Mouse (Mus musculus): ENCODE data around the gene Hnrnpf. TPM values are rescaled to one million over a fixed set of nuclear protein-coding genes. Genes with fewer than 3 reads are reported as not detected.

Hnrnpf gene
- polyA plus RNA-seq, 1 experiment from 2014 or later = 545 TPM

DNA sequence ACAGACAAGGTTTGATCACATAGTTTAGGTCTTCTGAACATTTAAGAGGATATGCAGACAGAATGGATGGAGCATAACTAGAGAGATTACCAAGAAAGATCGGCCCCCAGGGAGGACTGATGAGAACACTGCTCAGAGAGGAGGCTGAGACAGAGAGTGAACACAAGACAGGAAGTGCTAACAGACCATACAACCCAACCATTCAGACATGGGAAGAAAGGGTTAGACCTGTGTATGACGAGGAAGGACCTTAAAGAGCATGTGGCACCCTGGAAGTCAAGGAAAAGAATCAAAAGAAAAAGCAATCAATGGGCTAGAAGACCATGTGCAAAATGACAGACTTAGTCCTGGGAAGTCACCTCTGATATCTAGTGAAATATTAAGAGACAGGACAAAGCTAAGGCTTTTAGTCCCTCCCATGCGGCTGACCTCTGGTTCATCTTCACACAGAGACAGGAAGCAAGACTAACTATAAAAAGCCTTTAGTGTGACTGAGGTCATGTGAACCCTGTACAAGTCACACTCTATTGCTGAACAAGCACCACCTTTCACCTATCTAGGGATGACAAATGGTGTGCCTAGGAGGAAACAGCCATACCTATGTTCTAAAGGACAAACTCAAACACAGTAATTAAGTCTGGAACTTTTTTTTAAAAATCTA is 25.4 kb upstream of the Hnrnpf start:
- 78% methylated on average over 3 of the region's 3 CpGs for WGBS
- 0 out of 2 replicates have a peak, but pooled peaks cover 2% of the 10 kb centered on the region for H3K4me1 ChIP-seq (replicated peaks)
- H3K27me3 ChIP-seq (replicated peaks) = no peaks in the 10 kb centered on the region
- H3K36me3 ChIP-seq = no peaks in the 10 kb centered on the region
- ATAC-seq (ENCODE audit: insufficient number of reproducible peaks, low FRiP score) = no peak
- H3K4me3 ChIP-seq = no peak overlapping the region
- no peak overlapping the region for H3K4me2 ChIP-seq
- no peaks in the 10 kb centered on the region for H3K9me3 ChIP-seq (replicated peaks)
- H3K9ac ChIP-seq = no peak overlapping the region
- H3K27ac ChIP-seq (ENCODE audit: poor library complexity, severe bottlenecking) = no peak overlapping the region

DNA sequence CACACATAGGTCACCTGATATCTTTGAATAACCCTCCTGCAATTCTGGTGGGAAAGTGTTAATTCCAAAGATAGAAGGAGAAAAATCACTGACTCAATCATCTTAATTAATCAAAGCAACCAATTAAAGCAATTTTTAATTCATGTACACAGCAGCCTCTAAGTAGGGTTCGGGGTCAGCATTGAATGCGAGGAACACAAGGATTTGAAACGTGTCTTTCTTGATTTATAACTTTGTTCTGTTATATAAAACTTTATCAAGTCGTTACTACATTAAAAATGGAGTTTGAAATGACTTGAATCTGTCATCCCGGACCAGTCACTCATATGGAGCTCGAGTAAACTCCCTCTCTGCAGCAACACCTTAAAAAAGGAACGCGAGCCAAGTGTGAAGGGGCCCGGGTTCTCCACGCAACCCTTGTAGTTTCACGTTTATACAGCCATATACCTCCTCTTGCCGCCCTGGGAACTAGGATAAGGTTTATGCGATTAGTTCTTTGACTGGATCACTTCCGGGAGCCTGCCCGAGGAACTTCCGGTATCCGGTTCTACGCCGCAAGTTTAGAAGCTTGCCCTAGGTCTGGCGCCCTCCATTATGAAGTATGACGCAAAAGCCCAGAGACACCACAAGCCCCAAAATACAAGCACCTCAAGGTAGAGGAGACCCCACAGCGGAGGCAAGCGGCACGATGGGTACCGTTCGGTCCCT is 21.3 kb upstream of the Hnrnpf start:
- no peaks in the 10 kb centered on the region for H3K36me3 ChIP-seq
- H3K4me1 ChIP-seq (replicated peaks) = 0 out of 2 replicates have a peak, but pooled peaks cover 7% of the 10 kb centered on the region
- peak; percentile 86 for ATAC-seq (ENCODE audit: insufficient number of reproducible peaks, low FRiP score)
- H3K27ac ChIP-seq (ENCODE audit: poor library complexity, severe bottlenecking) = peak overlapping the region; percentile 96
- WGBS = 11% methylated on average over 26 of the region's 26 CpGs
- H3K4me3 ChIP-seq = peak overlapping the region; percentile 50
- peak overlapping the region; percentile 65 for H3K4me2 ChIP-seq
- H3K9ac ChIP-seq = peak overlapping the region; percentile 68
- no peaks in the 10 kb centered on the region for H3K9me3 ChIP-seq (replicated peaks)
- H3K27me3 ChIP-seq (replicated peaks) = no peaks in the 10 kb centered on the region

DNA sequence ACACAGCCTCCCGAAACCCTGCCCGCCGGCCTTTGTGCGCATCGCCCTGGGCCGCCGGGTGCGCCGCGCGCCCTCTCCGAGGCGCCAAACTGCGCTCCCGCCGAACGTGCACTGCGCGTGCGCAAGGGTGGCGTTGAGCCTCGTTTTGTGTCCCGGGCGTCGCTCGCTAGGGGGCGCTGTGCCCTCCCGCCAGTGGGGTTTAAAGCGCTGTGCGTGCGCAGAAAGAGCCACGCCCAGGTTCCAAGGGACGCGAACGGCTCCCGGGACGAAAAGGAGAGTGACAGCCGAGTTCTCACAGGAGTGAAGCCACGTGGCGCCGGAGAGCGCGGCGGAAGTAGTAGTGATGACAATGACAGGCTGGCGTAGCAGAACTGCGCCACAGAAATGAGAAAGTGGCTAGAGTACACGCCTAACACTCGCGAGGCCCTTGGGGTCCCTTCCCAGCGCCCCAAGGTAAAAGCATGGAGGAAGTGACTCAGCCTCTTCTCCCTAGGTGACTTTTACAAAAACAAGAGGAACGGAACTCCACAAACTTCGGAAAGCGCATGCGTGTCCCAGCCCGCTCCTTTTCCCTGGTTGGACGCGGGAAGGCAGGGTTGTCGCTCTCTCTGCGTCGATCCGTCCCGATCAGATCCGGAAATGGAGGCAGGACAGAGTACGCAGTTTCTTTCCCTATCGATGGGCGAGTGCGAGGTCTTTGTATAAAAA is 20.6 kb upstream of the Hnrnpf start:
- Histone ChIP-seq H3K4me3 (peak overlapping the region; percentile 50), H3K4me1 (replicated peaks) (0 out of 2 replicates have a peak, but pooled peaks cover 7% of the 10 kb centered on the region), H3K4me2 (peak overlapping the region; percentile 65), H3K9me3 (replicated peaks) (no peaks in the 10 kb centered on the region), H3K9ac (peak overlapping the region; percentile 68), H3K27me3 (replicated peaks) (no peaks in the 10 kb centered on the region), H3K36me3 (no peaks in the 10 kb centered on the region), H3K27ac (ENCODE audit: poor library complexity, severe bottlenecking) (peak overlapping the region; percentile 96)
- WGBS = under 1% methylated on average over 67 of the region's 67 CpGs
- ATAC-seq (ENCODE audit: insufficient number of reproducible peaks, low FRiP score) = peak; percentile 94

DNA sequence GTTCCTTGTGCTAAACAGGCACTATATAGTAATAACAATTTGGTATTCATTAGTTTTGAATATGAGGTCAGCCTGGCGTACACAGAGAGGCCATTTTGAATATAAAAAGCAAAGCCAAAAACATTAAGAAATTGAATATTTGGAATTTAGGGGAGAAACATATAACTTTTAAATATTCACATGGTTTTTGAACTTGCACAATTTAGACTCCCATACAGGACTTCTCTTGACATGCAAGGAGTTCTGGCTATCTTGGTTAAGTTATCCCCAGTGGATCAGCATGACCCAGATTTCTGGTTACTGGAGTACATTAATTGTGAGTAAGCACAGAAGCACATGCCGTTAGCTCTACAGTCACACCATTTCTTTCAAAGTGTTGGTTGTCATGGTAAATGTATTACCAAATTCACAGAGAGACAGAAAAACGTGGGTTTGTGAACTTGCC is 19.7 kb upstream of the Hnrnpf start:
- H3K4me2 ChIP-seq = peak overlapping the region; percentile 58
- H3K9ac ChIP-seq = no peak overlapping the region
- ATAC-seq (ENCODE audit: insufficient number of reproducible peaks, low FRiP score) = no peak
- no peaks in the 10 kb centered on the region for H3K9me3 ChIP-seq (replicated peaks)
- H3K4me1 ChIP-seq (replicated peaks) = 0 out of 2 replicates have a peak, but pooled peaks cover 4% of the 10 kb centered on the region
- no peaks in the 10 kb centered on the region for H3K36me3 ChIP-seq
- H3K27ac ChIP-seq (ENCODE audit: poor library complexity, severe bottlenecking) = peak overlapping the region; percentile 42; the same call in 1 of the 2 replicates
- WGBS = 53% methylated on average over 3 of the region's 3 CpGs
- peak overlapping the region; percentile 50; the same call in 1 of the 2 replicates for H3K4me3 ChIP-seq
- H3K27me3 ChIP-seq (replicated peaks) = no peaks in the 10 kb centered on the region

DNA sequence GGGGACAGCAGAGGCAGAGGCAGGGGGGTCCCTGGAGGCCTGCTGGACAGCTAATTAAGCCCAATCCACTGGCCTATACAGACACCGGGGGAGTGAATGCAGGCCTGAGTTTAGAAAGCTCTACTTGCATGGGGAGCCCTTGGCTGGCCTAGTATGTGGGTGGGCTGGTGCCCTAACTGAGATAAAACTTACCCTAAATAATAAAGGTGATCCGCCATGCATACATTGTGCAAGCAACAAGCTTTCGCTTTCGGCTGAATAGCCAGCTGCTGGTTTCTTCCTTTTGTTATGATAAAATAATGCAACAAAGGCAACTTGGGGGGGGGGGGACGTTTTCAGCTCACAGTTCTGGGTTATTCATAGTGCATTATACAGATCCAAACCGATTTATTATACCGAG is 18.9 kb upstream of the Hnrnpf start:
- no peak for ATAC-seq (ENCODE audit: insufficient number of reproducible peaks, low FRiP score)

DNA sequence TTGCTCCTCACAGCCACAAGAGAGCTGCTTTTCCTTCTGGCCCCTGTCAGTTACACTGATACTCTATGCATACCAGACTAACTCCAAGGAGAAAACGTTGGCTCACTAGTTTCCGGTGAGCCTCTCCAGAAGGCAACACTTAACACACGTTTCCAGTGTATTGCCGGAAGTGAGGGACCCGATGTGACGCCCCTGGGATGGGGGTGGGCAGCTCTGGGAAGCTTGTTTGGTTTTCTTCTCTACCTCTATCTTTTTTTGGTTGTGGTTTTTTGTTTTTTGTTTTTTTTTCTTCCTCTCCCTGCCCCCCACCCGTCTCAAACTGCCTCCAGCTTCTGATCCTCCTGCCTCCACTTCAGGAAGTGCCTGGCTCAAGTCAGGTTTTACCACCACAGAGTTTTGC is 18.1 kb upstream of the Hnrnpf start:
- 54% methylated on average over 7 of the region's 7 CpGs for WGBS
- Histone ChIP-seq H3K27me3 (replicated peaks) (no peaks in the 10 kb centered on the region), H3K4me1 (replicated peaks) (0 out of 2 replicates have a peak, but pooled peaks cover 4% of the 10 kb centered on the region), H3K4me2 (no peak overlapping the region), H3K36me3 (no peaks in the 10 kb centered on the region), H3K27ac (ENCODE audit: poor library complexity, severe bottlenecking) (no peak overlapping the region), H3K9ac (no peak overlapping the region), H3K4me3 (no peak overlapping the region), H3K9me3 (replicated peaks) (no peaks in the 10 kb centered on the region)
- no peak for ATAC-seq (ENCODE audit: insufficient number of reproducible peaks, low FRiP score)

More for the DNA sequence above, 18.9 kb upstream of the Hnrnpf start:
- no peaks in the 10 kb centered on the region for H3K27me3 ChIP-seq (replicated peaks)
- H3K27ac ChIP-seq (ENCODE audit: poor library complexity, severe bottlenecking) = no peak overlapping the region
- H3K4me1 ChIP-seq (replicated peaks) = 0 out of 2 replicates have a peak, but pooled peaks cover 4% of the 10 kb centered on the region
- no peak overlapping the region for H3K9ac ChIP-seq
- 82% methylated on average over 7 of the region's 7 CpGs for WGBS
- H3K4me2 ChIP-seq = peak overlapping the region; percentile 58; the same call in 1 of the 2 replicates
- H3K4me3 ChIP-seq = no peak overlapping the region
- no peaks in the 10 kb centered on the region for H3K9me3 ChIP-seq (replicated peaks)
- no peaks in the 10 kb centered on the region for H3K36me3 ChIP-seq

DNA sequence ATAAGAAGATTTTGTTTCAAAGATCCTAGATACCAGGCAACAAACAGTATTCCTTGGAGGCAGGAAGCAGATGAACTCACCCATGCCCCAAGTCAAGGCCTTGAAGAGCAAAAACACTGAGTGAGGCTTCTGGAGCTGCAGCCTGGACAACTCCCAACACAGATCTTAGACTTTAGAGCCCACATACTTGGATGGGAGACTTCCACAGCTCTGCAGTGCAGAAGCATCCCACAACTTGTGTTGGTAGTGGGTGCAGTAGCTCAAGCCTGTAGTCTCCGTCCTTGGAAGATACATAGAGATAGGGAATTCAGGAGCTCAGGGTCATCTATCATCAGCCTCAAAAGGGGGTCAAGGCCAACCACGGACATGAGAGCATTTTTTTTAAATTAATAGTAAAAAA is 14.2 kb upstream of the Hnrnpf start:
- Histone ChIP-seq H3K4me1 (replicated peaks) (peaks cover 11% of the 10 kb centered on the region), H3K9me3 (replicated peaks) (no peaks in the 10 kb centered on the region), H3K4me3 (no peak overlapping the region), H3K9ac (no peak overlapping the region), H3K27me3 (replicated peaks) (no peaks in the 10 kb centered on the region), H3K27ac (ENCODE audit: poor library complexity, severe bottlenecking) (no peak overlapping the region), H3K36me3 (no peaks in the 10 kb centered on the region), H3K4me2 (no peak overlapping the region)
- no peak for ATAC-seq (ENCODE audit: insufficient number of reproducible peaks, low FRiP score)
- 73% methylated on average over 2 of the region's 2 CpGs for WGBS

DNA sequence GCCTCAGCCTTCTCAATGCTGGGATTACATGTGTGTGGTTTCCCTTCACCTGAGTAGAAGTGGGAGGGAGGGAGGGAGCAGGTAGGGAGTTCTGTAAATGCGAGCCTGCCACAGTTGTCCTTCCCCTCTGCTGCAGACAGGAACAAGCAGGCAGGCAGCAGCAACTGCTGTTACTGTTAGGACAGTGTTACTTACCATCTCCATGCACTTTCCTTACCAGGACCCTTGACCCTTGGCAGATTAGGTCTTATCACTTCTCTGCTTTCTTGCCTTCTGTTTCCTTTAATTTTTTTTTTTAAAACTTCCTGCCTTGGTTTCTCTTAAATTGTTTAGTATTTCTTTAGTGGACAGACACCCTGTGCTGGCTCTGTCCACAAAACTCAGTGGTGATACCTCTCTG is 12.1 kb upstream of the Hnrnpf start:
- H3K27ac ChIP-seq (ENCODE audit: poor library complexity, severe bottlenecking) = peak overlapping the region; percentile 84
- H3K4me1 ChIP-seq (replicated peaks) = peaks cover 17% of the 10 kb centered on the region
- ATAC-seq (ENCODE audit: insufficient number of reproducible peaks, low FRiP score) = no peak
- 13% methylated on average over 1 of the region's 1 CpGs for WGBS
- H3K4me3 ChIP-seq = 0 out of 2 replicates have a peak overlapping the region, but pooled peaks have one; percentile 14
- H3K27me3 ChIP-seq (replicated peaks) = no peaks in the 10 kb centered on the region
- H3K9ac ChIP-seq = peak overlapping the region; percentile 45; the same call in 1 of the 2 replicates
- no peaks in the 10 kb centered on the region for H3K36me3 ChIP-seq
- no peaks in the 10 kb centered on the region for H3K9me3 ChIP-seq (replicated peaks)
- peak overlapping the region; percentile 21 for H3K4me2 ChIP-seq

DNA sequence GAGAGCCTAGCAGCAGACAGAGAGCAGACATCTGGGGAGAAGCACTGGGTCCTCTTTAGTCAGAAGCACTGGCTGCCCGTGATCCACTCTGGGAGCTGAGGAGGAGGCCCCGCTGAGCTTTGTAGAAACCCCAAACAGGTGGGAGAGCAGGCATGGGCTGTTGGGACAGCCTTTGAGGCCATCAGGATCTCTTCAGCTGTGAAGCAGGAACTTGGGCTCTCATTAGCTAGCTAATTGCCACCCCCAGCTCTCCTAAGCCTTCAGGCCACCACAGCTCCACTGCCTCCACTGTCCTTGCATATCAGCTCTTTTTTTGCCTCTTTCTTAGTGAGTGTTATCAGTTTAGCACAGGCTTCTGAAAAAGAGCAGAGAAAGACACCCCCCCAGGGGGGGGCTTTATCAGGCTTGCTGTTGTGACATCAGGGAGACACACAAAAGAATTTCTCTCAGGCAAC is 11.5 kb upstream of the Hnrnpf start:
- 43% methylated on average over 2 of the region's 2 CpGs for WGBS
- peak overlapping the region; percentile 45 for H3K9ac ChIP-seq
- H3K4me3 ChIP-seq = 0 out of 2 replicates have a peak overlapping the region, but pooled peaks have one; percentile 14
- peak overlapping the region; percentile 84 for H3K27ac ChIP-seq (ENCODE audit: poor library complexity, severe bottlenecking)
- ATAC-seq (ENCODE audit: insufficient number of reproducible peaks, low FRiP score) = peak; percentile 94
- peak overlapping the region; percentile 21; the same call in 1 of the 2 replicates for H3K4me2 ChIP-seq
- H3K9me3 ChIP-seq (replicated peaks) = no peaks in the 10 kb centered on the region
- H3K4me1 ChIP-seq (replicated peaks) = peaks cover 17% of the 10 kb centered on the region
- no peaks in the 10 kb centered on the region for H3K27me3 ChIP-seq (replicated peaks)
- no peaks in the 10 kb centered on the region for H3K36me3 ChIP-seq

DNA sequence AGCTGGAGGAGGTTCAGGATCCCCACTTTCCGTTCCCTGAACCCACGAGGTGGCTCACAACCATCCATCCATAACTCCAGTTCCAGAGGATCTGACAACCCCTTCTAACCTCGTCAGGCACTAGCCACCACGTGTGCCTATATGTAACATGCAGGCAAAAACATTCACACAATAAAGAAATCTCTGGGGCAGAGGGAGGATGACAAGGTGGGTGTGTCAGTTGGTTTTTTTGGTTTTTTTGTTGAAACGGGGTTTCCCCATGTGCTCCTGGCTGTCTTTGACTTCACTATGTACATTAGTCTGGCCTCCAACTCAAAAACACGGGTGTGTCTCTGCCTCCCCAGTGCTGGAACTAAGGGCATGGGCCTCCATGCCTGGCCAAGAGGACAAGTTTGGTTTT is 9.9 kb upstream of the Hnrnpf start:
- no peak overlapping the region for H3K4me3 ChIP-seq
- WGBS = 80% methylated on average over 6 of the region's 6 CpGs
- no peak for ATAC-seq (ENCODE audit: insufficient number of reproducible peaks, low FRiP score)
- no peaks in the 10 kb centered on the region for H3K36me3 ChIP-seq
- H3K4me1 ChIP-seq (replicated peaks) = peaks cover 17% of the 10 kb centered on the region
- no peak overlapping the region for H3K9ac ChIP-seq
- no peaks in the 10 kb centered on the region for H3K9me3 ChIP-seq (replicated peaks)
- no peak overlapping the region for H3K27ac ChIP-seq (ENCODE audit: poor library complexity, severe bottlenecking)
- no peaks in the 10 kb centered on the region for H3K27me3 ChIP-seq (replicated peaks)
- H3K4me2 ChIP-seq = no peak overlapping the region
